Mouse (Mus musculus) ovary, postnatal 10 days (tissue): Measurements from ENCODE around the gene Tuba3a.

ENCODE experiments used
- DNase-seq: peaks from one replicate; pipeline ENCODE4 v3.0.0; 2022; ENCODE audit warnings: low spot score

Tuba3a gene

DNA sequence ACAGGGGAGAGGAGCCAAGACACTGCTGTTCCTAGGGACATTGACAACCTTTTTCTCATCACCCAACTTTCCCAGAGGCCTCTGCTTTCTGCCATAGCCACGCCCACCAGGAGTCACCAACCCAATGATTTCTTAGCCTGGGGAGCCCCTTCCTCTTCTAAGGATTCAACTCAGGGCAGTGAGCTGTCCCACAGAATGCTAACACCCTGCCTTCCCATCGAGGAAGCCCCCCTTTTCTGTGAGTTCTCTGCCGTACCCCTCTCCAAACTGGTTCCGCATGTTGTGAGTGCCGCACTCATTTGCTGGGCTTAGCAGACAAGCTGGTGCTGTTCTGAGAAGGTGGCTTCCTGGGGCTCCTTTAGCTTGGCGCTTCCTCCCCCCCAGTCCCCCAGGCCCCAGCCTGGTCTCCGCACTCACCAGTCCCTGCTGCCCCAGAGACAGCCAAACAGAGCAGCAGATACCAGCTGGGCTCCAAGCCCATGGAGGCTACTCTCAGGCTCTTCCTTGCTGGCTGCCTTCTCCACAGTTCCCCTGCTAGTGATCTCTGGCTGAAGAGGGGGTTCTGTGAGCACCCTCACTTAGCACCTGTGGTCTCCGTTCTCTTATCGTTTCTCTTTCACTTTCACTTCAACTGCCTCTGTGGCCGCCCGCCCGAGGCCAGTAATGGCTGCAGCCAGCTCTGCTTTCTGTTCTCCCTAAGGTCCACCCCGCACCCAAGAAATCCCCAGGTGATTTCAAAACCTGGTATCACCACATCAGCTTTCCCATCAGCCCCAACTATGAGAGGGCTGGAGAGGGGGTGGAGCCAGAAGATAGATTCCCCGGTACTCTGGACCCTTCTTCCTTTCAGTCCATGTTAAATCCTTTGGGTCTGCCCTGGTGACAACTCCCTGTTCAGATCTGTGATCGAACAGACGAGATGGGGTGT is 54.5 kb downstream of the Tuba3a start, which contains the start of gene Tapbpl:
TSS of gene Tapbpl (minus strand) at position 744 of the 928 bp plus-strand sequence.
- peak; percentile 52 for DNase-seq

DNA sequence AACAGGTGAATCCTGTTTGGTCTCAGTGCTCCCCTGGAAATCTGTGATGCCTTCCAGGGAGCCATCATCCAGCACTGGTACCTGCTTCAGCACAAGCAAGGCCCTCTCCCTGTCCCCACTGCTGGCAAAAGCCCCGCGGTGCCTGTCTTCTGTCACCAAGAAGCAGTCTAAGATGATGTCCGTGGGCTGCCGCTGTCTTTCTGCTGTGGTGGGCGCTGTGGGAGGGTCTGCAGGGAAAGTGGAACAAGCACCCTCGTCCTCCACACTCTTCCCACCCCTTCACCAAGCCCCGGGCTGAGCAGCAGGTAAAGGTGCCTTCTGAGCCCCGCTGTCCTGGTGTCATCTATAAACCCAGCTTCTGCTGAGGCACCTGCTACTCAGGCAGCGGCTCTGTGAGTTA is 55.3 kb downstream of the Tuba3a start:
- no peak for DNase-seq
